Mouse (Mus musculus) MEL (cell line): ENCODE data around the gene Tmem231. TPM values are rescaled to one million over a fixed set of nuclear protein-coding genes. Genes with fewer than 3 reads are reported as not detected.

Experiments used
- DNase-seq: peaks from one replicate; pipeline ENCODE4 v3.0.0; 2011; ENCODE audit warnings: low read depth, low spot score
- H3K27ac ChIP-seq: 2 replicates; pipeline ENCODE4 v1.5.1; 2012; ENCODE audit warnings: low read depth, mild to moderate bottlenecking, control low read depth, low read length, moderate library complexity; ENCODE audit not compliant: control insufficient read depth
- H3K27me3 ChIP-seq, 2 experiments: fragments of 150-350 bp in 1 of 2; sonication (generic) in 1 of 2; 2 replicates each; pipeline ENCODE4 v1.6.1; 2012; ENCODE audit warnings: low read length in 2 of 2, mild to moderate bottlenecking in 2 of 2, improper control_type of control experiment in 1 of 2, moderate library complexity in 1 of 2; ENCODE audit not compliant: insufficient read depth in 2 of 2, control insufficient read depth in 1 of 2
- H3K36me3 ChIP-seq, 2 experiments: 2 replicates each; pipeline ENCODE4 v1.6.1; 2012 to 2014; ENCODE audit warnings: low read length in 2 of 2, improper control_type of control experiment in 1 of 2, inconsistent platforms in 1 of 2, mild to moderate bottlenecking in 1 of 2; ENCODE audit not compliant: insufficient read depth in 2 of 2, control insufficient read depth in 1 of 2
- H3K4me1 ChIP-seq, 2 experiments: fragments of 150-350 bp in 1 of 2; sonication (generic) in 1 of 2; 2 replicates each; pipeline ENCODE4 v1.6.1; 2012; ENCODE audit warnings: low read length in 2 of 2, improper control_type of control experiment in 1 of 2, mild to moderate bottlenecking in 1 of 2; ENCODE audit not compliant: insufficient read depth in 2 of 2, control insufficient read depth in 1 of 2
- H3K4me3 ChIP-seq, 2 experiments: fragments of 150-350 bp in 1 of 2; sonication (generic) in 1 of 2; 2 replicates each; pipeline ENCODE4 v1.5.1; 2012; ENCODE audit warnings: low read depth in 2 of 2, low read length in 2 of 2, mild to moderate bottlenecking in 2 of 2, moderate library complexity in 2 of 2, control low read depth in 1 of 2, improper control_type of control experiment in 1 of 2; ENCODE audit not compliant: control insufficient read depth in 1 of 2, insufficient read depth in 1 of 2
- H3K79me2 ChIP-seq: 2 replicates; pipeline ENCODE4 v1.6.1; 2012; ENCODE audit warnings: mild to moderate bottlenecking, low read length, moderate library complexity; ENCODE audit not compliant: control insufficient read depth, poor library complexity, insufficient read depth
- H3K9ac ChIP-seq: 2 replicates; pipeline ENCODE4 v1.6.1; 2012; ENCODE audit warnings: low read depth, mild to moderate bottlenecking, control low read depth, low read length, moderate library complexity; ENCODE audit not compliant: control insufficient read depth, poor library complexity, severe bottlenecking
- H3K9me3 ChIP-seq: fragments of 150-350 bp; sonication (generic); replicated peaks from 2 replicates; pipeline ENCODE4 v1.6.1; 2012; ENCODE audit warnings: mild to moderate bottlenecking, low read length, improper control_type of control experiment, moderate library complexity; ENCODE audit not compliant: insufficient read depth
- BHLHE40 ChIP-seq: IDR thresholded peaks from 2 replicates; pipeline ENCODE4 v1.6.1; 2012; ENCODE audit warnings: low read depth, mild to moderate bottlenecking, inconsistent platforms, low read length, improper control_type of control experiment, borderline replicate concordance
- CHD2 ChIP-seq: IDR thresholded peaks from 2 replicates; pipeline ENCODE4 v1.6.1; 2011; ENCODE audit warnings: low read length, improper control_type of control experiment
- ELF1 ChIP-seq: IDR thresholded peaks from 2 replicates; pipeline ENCODE4 v1.6.1; 2014; ENCODE audit warnings: low read depth, mild to moderate bottlenecking, inconsistent platforms, low read length, improper control_type of control experiment, moderate library complexity
- GABPA ChIP-seq: IDR thresholded peaks from 2 replicates; pipeline ENCODE4 v1.6.1; 2012; ENCODE audit warnings: low read depth, mild to moderate bottlenecking, inconsistent platforms, low read length, improper control_type of control experiment, moderate library complexity
- JUND ChIP-seq: IDR thresholded peaks from 2 replicates; pipeline ENCODE4 v1.6.1; 2011; ENCODE audit warnings: low read depth, mild to moderate bottlenecking, improper control_type of control experiment, low read length
- MAZ ChIP-seq: IDR thresholded peaks from 2 replicates; pipeline ENCODE4 v1.6.1; 2012; ENCODE audit warnings: low read depth, mild to moderate bottlenecking, inconsistent platforms, low read length, improper control_type of control experiment
- MYB ChIP-seq: IDR thresholded peaks from 2 replicates; pipeline ENCODE4 v1.6.1; 2011; ENCODE audit warnings: mild to moderate bottlenecking, low read depth, low read length, improper control_type of control experiment
- MYC ChIP-seq: IDR thresholded peaks from 2 replicates; pipeline ENCODE4 v1.6.1; 2011; ENCODE audit warnings: low read depth, mild to moderate bottlenecking, low read length, improper control_type of control experiment, moderate library complexity
- NRF1 ChIP-seq: IDR thresholded peaks from 2 replicates; pipeline ENCODE4 v1.6.1; 2014; ENCODE audit warnings: low read depth, mild to moderate bottlenecking, inconsistent platforms, low read length, improper control_type of control experiment, moderate library complexity; ENCODE audit not compliant: poor library complexity, insufficient read depth, severe bottlenecking
- POLR2A ChIP-seq, 2 experiments: IDR thresholded peaks; 2 replicates each; pipeline ENCODE4 v1.6.1; 2011 to 2012; ENCODE audit warnings: low read length in 2 of 2, mild to moderate bottlenecking in 2 of 2, control low read depth in 1 of 2, improper control_type of control experiment in 1 of 2, low read depth in 1 of 2, moderate library complexity in 1 of 2; ENCODE audit not compliant: control insufficient read depth in 1 of 2, insufficient read depth in 1 of 2, poor library complexity in 1 of 2
- RCOR1 ChIP-seq: IDR thresholded peaks from 2 replicates; pipeline ENCODE4 v1.6.1; 2012; ENCODE audit warnings: low read depth, mild to moderate bottlenecking, inconsistent platforms, low read length, improper control_type of control experiment
- SMC3 ChIP-seq: IDR thresholded peaks from 2 replicates; pipeline ENCODE4 v1.6.1; 2011; ENCODE audit warnings: low read depth, low read length, improper control_type of control experiment
- TBP ChIP-seq: IDR thresholded peaks from 2 replicates; pipeline ENCODE4 v1.8.0; 2011; ENCODE audit warnings: low read depth, low read length, improper control_type of control experiment
- ZNF384 ChIP-seq: IDR thresholded peaks from 2 replicates; pipeline ENCODE4 v1.6.1; 2012; ENCODE audit warnings: low read depth, mild to moderate bottlenecking, inconsistent platforms, low read length, improper control_type of control experiment
- polyA plus RNA-seq, 2 experiments: library from polyadenylated mRNA; stranded (reverse) in 1 of 2; unstranded in 1 of 2; fragments of >175 nt in 1 of 2; fragments of >200 nt in 1 of 2; gene quantifications; 2 replicates each; pipeline versions ENCODE4 v1.2.1 to v1.2.4; 2012; ENCODE audit warnings: low replicate concordance in 2 of 2, low read depth in 1 of 2; ENCODE audit not compliant: insufficient read length in 2 of 2, insufficient read depth in 1 of 2, missing spikeins in 1 of 2
- total RNA-seq: library from RNA; depleted of rRNA; stranded (reverse); fragments of 300-350 nt; gene quantifications from 2 replicates; pipeline ENCODE4 v1.2.3, GENCODE M21; 2012

Tmem231 gene
- total and polyA plus RNA-seq, 3 experiments: 0.85 to 2.5 TPM; not detected in 1

GRCm38 (mm10) chr8:111865857-111866256 lies 67.8 kb downstream of the Tmem231 start:
- DNase-seq: no peak
- Histone ChIP-seq H3K9me3 (no peaks in the 10 kb centered on the region), H3K79me2 (no peaks in the 10 kb centered on the region), H3K36me3 (peaks cover 0 to 3% of the 10 kb centered on the region in 2 experiments; a peak in 2 of 4 replicates), H3K4me1 (peaks cover 2 to 3% of the 10 kb centered on the region in 2 experiments; a peak in 3 of 4 replicates), H3K4me3 (no peak overlapping the region), H3K27me3 (no peaks in the 10 kb centered on the region), H3K27ac (no peak overlapping the region), H3K9ac (no peak overlapping the region)
- no peak for TF ChIP-seq TBP
- no peak for TF ChIP-seq MYC
- no peak for TF ChIP-seq BHLHE40
- no peak for TF ChIP-seq ELF1
- TF ChIP-seq CHD2: no peak
- TF ChIP-seq MAZ: no peak
- no peak for TF ChIP-seq JUND

GRCm38 (mm10) chr8:111865130-111865852 lies 68.4 kb downstream of the Tmem231 start:
- Histone ChIP-seq H3K79me2 (no peaks in the 10 kb centered on the region), H3K27me3 (no peaks in the 10 kb centered on the region), H3K4me3 (no peak overlapping the region), H3K9ac (no peak overlapping the region), H3K36me3 (no peaks in the 10 kb centered on the region), H3K4me1 (no peaks in the 10 kb centered on the region), H3K9me3 (no peaks in the 10 kb centered on the region), H3K27ac (no peak overlapping the region)
- TF ChIP-seq RCOR1: no peak
- TF ChIP-seq ZNF384: no peak
- no peak for TF ChIP-seq NRF1
- no peak for TF ChIP-seq MAZ
- no peak for TF ChIP-seq POLR2A (IDR thresholded peaks at IDR 0.05; ENCODE audit: control insufficient read depth in 1 of 2, insufficient read depth in 1 of 2, low read depth in 1 of 2, low read length in 2 of 2, poor library complexity in 1 of 2)
- no peak for TF ChIP-seq MYB
- no peak for TF ChIP-seq SMC3
- no peak for DNase-seq

DNA sequence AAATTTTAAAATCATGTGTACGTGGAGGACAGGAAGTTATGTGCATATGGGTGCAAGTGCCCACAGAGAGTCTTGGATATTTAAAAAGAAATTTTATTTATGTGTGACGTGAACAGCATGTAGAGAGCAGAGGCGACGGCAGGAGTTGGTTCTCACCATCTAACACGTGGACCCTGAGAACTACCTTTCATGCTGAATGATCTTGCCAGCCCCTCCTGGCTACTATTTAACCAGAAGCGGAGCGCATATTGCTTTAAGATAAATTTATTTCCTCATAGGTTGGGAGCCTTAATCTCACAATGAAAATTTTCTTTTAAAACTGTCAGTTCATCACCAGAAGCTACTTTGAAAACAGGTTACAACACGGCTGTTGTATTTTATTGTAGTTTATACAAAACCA lies 69.0 kb downstream of the Tmem231 start:
- Histone ChIP-seq H3K27me3 (no peaks in the 10 kb centered on the region), H3K9ac (no peak overlapping the region), H3K79me2 (no peaks in the 10 kb centered on the region), H3K36me3 (no peaks in the 10 kb centered on the region), H3K9me3 (no peaks in the 10 kb centered on the region), H3K4me1 (no peaks in the 10 kb centered on the region), H3K4me3 (no peak overlapping the region), H3K27ac (no peak overlapping the region)
- DNase-seq: no peak
- TF ChIP-seq GABPA: no peak
